Mouse (Mus musculus): ENCODE measurements around the gene Capn2.

DNA sequence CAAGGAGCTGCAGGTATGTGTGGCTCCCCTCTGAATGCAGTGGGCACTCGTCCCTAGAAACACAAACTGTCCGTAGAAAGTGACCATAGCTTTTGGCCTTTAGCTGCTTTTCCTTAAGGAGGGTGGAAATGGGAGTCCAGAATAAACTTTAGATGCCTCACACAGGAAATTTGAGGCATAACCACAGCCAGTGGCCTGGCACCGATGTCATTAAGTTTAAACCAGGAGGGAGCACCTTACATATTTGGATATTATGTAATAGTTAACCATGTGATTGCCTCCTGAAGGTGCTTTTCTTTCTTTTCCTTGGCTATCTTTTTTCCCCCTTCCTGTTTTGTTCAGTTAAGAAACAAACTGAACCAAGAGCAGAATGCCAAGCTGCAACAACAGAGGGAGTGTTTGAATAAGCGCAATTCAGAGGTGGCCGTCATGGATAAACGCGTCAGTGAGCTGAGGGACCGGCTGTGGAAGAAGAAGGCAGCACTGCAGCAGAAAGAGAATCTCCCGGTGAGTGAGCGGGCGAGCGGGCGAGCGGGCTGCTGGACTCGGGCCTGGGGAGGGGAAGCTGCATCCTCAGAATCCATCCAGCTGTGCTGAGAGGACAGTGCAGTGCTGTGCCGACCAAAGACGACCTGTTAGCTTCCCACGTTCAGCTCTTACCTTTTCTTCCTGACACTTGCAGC, 75.5 kb downstream of the Capn2 start:
- TF ChIP-seq CTCF (IDR thresholded peaks at IDR 0.05) (no peak), EP300 (IDR thresholded peaks at IDR 0.05; ENCODE audit: insufficient read depth, low read depth, low read length) (no peak)
